Mouse (Mus musculus): ENCODE measurements at regions not wholly inside any gene's neighbourhood (a gene's known extent, or its start where the extent isn't known, plus 50 kb on each side); places are given as distances from the start of the nearest gene placed in this dataset.
A peak's percentile ranks its signal among the peaks of the same experiment; 100 is the strongest.

DNA sequence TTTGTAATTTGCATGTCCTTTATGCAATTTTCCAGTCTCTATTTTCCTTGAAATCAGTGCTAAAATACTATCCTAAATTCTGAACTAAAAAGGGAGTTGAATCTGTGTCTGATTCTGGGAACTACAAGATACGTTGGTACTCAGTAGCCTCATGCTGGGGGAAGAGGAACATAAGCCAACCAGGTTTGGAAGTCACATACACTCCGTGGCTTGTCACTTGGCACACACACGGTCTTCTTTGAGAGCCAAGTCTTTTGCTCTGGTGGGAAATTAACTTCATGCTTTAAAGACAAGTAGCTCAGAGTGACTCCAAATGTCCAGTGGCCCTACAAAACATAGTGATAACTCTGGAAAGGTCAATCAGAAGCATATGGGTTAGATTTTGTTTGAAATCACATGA lies 70.9 kb upstream of the Adra1b start:
- H3K36me3 ChIP-seq (ENCODE audit: insufficient read depth, low read length) = no peaks in the 10 kb centered on the region
- no peak overlapping the region for H3K9ac ChIP-seq (replicated peaks; ENCODE audit: low read depth)
- no peak overlapping the region for H3K27ac ChIP-seq (ENCODE audit: low read length)
- no peak overlapping the region for H3K4me3 ChIP-seq (ENCODE audit: low read depth, low read length)
- H3K9me3 ChIP-seq (ENCODE audit: low read length) = no peaks in the 10 kb centered on the region
- TF ChIP-seq CTCF (IDR thresholded peaks at IDR 0.05) (no peak), EP300 (IDR thresholded peaks at IDR 0.05) (no peak)
- no peak overlapping the region for H3K4me2 ChIP-seq (replicated peaks; ENCODE audit: low read depth, low read length)
- no peaks in the 10 kb centered on the region for H3K4me1 ChIP-seq (ENCODE audit: insufficient read depth, low read depth, low read length)
- no peak for DNase-seq (ENCODE audit: low spot score)
- no peak for ATAC-seq
- WGBS = 63% methylated on average over 3 of the region's 3 CpGs
- H3K27me3 ChIP-seq (replicated peaks; ENCODE audit: insufficient read depth, low read length) = no peaks in the 10 kb centered on the region

DNA sequence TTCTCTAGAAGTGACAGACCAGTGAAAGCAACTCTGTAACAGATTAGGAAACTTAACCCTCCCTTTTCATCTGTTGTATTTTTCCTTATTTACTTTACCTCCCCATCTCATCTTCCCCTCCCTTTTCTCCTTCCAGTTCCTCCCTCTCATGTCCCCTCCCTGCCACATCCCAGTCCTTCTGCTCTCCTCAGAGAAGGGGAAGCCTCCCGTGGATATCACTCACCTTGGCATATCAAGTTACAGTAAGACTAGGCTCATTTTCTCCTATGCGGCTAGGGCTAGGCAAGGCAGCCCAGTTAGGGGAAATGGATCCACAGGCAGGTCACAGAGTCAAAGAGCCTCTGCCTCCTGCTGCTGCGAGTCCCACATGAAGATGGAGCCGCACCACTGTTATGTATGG lies 75.0 kb upstream of the Adra1b start:
- no peaks in the 10 kb centered on the region for H3K27me3 ChIP-seq (replicated peaks; ENCODE audit: insufficient read depth, low read length)
- no peaks in the 10 kb centered on the region for H3K4me1 ChIP-seq (ENCODE audit: insufficient read depth, low read depth, low read length)
- no peak overlapping the region for H3K9ac ChIP-seq (replicated peaks; ENCODE audit: low read depth)
- DNase-seq (ENCODE audit: low spot score) (no peak), ATAC-seq (no peak)
- 52% methylated on average over 4 of the region's 4 CpGs for whole genome bisulfite sequencing
- TF ChIP-seq EP300 (IDR thresholded peaks at IDR 0.05) (no peak), CTCF (IDR thresholded peaks at IDR 0.05) (no peak)
- no peaks in the 10 kb centered on the region for H3K9me3 ChIP-seq (ENCODE audit: low read length)
- H3K36me3 ChIP-seq (ENCODE audit: insufficient read depth, low read length) = no peaks in the 10 kb centered on the region
- H3K4me3 ChIP-seq (ENCODE audit: low read depth, low read length) = no peak overlapping the region
- H3K27ac ChIP-seq (ENCODE audit: low read length) = no peak overlapping the region
- H3K4me2 ChIP-seq (replicated peaks; ENCODE audit: low read depth, low read length) = no peak overlapping the region

DNA sequence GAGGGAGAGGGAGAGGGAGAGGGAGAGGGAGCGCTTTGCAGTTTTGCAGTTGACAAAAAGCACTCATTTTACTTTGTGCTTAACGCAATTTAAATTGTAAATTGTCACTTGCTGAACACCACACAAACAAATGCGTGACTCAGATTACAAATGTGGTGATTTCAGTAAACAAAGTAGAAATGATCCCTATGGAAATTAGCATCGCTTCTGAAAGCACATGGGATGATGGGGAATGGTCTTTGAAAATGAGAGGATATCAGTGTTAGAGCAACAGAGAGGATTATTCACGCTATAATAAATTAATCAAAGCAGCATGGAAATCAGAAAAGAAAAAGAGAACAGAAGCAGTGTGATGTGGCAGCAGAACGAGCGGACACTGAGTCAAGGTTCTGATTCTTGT lies 78.4 kb upstream of the Adra1b start:
- DNase-seq (ENCODE audit: low spot score) = no peak
- no peak overlapping the region for H3K9ac ChIP-seq (replicated peaks; ENCODE audit: low read depth)

DNA sequence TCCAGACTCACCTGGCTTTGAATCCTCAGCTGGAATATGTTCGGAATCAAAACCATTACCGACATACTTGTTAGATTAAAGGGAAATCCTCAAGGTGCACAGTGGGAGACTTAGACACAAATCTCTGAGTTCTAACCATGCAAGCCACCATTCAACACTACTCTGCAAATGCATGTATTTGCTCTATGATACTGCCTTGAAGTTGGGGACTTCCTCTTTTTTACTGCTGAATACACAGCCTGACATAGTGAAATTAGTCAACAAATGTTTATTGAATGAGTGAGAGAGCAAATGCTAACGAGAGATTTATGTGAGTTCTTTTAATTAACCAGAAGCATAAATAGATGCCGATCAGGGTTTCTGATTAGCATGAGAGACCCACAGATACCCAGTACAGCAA lies 79.4 kb upstream of the Adra1b start:
- Histone ChIP-seq H3K9me3 (ENCODE audit: low read length) (no peaks in the 10 kb centered on the region), H3K27ac (ENCODE audit: low read length) (no peak overlapping the region), H3K4me3 (ENCODE audit: low read depth, low read length) (no peak overlapping the region), H3K27me3 (replicated peaks; ENCODE audit: insufficient read depth, low read length) (no peaks in the 10 kb centered on the region), H3K4me2 (replicated peaks; ENCODE audit: low read depth, low read length) (no peak overlapping the region), H3K4me1 (ENCODE audit: insufficient read depth, low read depth, low read length) (no peaks in the 10 kb centered on the region), H3K36me3 (ENCODE audit: insufficient read depth, low read length) (no peaks in the 10 kb centered on the region), H3K9ac (replicated peaks; ENCODE audit: low read depth) (no peak overlapping the region)
- no peak for DNase-seq (ENCODE audit: low spot score)
- 85% methylated on average over 4 of the region's 4 CpGs for WGBS
- no peak for TF ChIP-seq EP300 (IDR thresholded peaks at IDR 0.05)
- ATAC-seq = no peak

More for the DNA sequence above, 78.4 kb upstream of the Adra1b start:
- Histone ChIP-seq H3K27ac (ENCODE audit: low read length) (no peak overlapping the region), H3K4me2 (replicated peaks; ENCODE audit: low read depth, low read length) (no peak overlapping the region), H3K27me3 (replicated peaks; ENCODE audit: insufficient read depth, low read length) (no peaks in the 10 kb centered on the region), H3K4me1 (ENCODE audit: insufficient read depth, low read depth, low read length) (no peaks in the 10 kb centered on the region), H3K4me3 (ENCODE audit: low read depth, low read length) (no peak overlapping the region), H3K36me3 (ENCODE audit: insufficient read depth, low read length) (no peaks in the 10 kb centered on the region), H3K9me3 (ENCODE audit: low read length) (no peaks in the 10 kb centered on the region)
- ATAC-seq = no peak
- WGBS = 74% methylated on average over 7 of the region's 7 CpGs
- TF ChIP-seq CTCF (IDR thresholded peaks at IDR 0.05) = no peak
- TF ChIP-seq EP300 (IDR thresholded peaks at IDR 0.05) = no peak

DNA sequence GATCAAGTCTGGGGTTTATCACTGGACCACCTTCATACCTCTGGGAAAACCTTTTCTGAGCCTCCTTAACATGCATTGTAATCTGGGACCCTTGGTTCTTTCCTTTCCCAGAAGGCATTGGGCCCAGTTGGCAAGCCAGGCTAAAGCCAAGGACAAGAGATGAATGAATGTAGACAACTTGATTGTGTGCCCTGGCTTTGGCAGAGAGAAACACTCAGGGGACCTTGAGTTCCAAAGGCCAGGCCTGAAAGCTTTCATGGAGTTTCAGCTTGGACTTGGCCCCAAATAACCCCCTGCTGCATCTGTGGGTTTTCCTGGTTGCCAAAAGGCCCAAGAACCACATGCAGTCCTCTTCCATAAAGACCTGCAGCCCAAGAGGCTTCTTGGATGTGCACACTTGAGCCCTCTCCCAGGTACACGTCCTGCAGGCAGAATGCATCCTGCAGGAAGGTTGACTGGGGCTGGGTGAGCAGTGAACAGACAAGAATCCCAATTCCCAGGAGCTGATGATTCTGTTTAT lies 89.0 kb upstream of the Adra1b start:
- Histone ChIP-seq H3K4me2 (replicated peaks; ENCODE audit: low read depth, low read length) (no peak overlapping the region), H3K4me3 (ENCODE audit: low read depth, low read length) (no peak overlapping the region), H3K4me1 (ENCODE audit: insufficient read depth, low read depth, low read length) (no peaks in the 10 kb centered on the region), H3K27ac (ENCODE audit: low read length) (no peak overlapping the region), H3K36me3 (ENCODE audit: insufficient read depth, low read length) (no peaks in the 10 kb centered on the region), H3K9ac (replicated peaks; ENCODE audit: low read depth) (no peak overlapping the region), H3K9me3 (ENCODE audit: low read length) (no peaks in the 10 kb centered on the region), H3K27me3 (replicated peaks; ENCODE audit: insufficient read depth, low read length) (no peaks in the 10 kb centered on the region)
- DNase-seq (ENCODE audit: low spot score) = no peak
- ATAC-seq = no peak
- 63% methylated on average over 1 of the region's 1 CpGs for WGBS
- no peak for TF ChIP-seq CTCF (IDR thresholded peaks at IDR 0.05)
- TF ChIP-seq EP300 (IDR thresholded peaks at IDR 0.05) = no peak

DNA sequence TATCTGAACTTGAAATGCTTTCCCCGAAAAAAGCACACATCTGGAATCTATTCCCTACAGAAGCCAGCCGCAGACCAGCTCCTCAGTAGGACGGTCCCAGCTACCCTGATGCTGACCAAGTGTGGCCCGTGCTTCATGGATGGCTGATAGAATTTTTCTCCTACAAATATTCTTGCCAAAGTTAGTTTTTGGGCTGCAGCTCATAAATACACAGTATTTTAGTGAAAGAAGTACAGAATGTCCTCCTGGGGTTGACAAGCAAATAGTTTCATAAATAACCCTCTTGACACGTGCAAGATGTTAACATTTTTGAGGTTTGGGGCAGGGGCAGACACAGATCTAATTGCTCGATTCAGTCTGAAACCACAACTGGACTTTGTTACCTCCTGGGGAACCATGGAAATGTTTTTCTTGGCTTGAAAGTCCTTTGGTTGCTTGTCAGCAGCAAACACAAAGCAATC lies 91.0 kb upstream of the Adra1b start:
- no peaks in the 10 kb centered on the region for H3K36me3 ChIP-seq (ENCODE audit: insufficient read depth, low read length)

More for the DNA sequence above, 91.0 kb upstream of the Adra1b start:
- Histone ChIP-seq H3K27ac (ENCODE audit: low read length) (no peak overlapping the region), H3K4me2 (replicated peaks; ENCODE audit: low read depth, low read length) (no peak overlapping the region), H3K9me3 (ENCODE audit: low read length) (no peaks in the 10 kb centered on the region), H3K9ac (replicated peaks; ENCODE audit: low read depth) (no peak overlapping the region), H3K27me3 (replicated peaks; ENCODE audit: insufficient read depth, low read length) (no peaks in the 10 kb centered on the region), H3K4me1 (ENCODE audit: insufficient read depth, low read depth, low read length) (no peaks in the 10 kb centered on the region), H3K4me3 (ENCODE audit: low read depth, low read length) (no peak overlapping the region)
- TF ChIP-seq CTCF (IDR thresholded peaks at IDR 0.05) (no peak), EP300 (IDR thresholded peaks at IDR 0.05) (peak; percentile 69; the same call in 1 of the 2 replicates)
- 54% methylated on average over 6 of the region's 6 CpGs for WGBS
- ATAC-seq (no peak), DNase-seq (ENCODE audit: low spot score) (peak; percentile 49)

Data from lung, postnatal 0 days (tissue).